Mouse (Mus musculus) gonadal fat pad, adult 2 months (tissue): ENCODE results near the gene Tmem189. TPM values are rescaled to one million over a fixed set of nuclear protein-coding genes. Genes with fewer than 3 reads are reported as not detected.

Experiments
- DNase-seq: peaks from one replicate; pipeline ENCODE4 v3.0.0-alpha.2; 2012; ENCODE audit warnings: low read depth
- polyA plus RNA-seq: library from polyadenylated mRNA; depleted of rRNA; stranded (reverse); fragments of >200 nt; gene quantifications from 2 replicates; pipeline ENCODE4 v1.2.3, GENCODE M21; 2012

Gene Tmem189
- polyA plus RNA-seq, 1 experiment: 210 TPM

- no peak for DNase-seq
Measured at GRCm38 (mm10) chr2:167701472-167701871, 11.8 kb upstream of the Tmem189 start.

DNA sequence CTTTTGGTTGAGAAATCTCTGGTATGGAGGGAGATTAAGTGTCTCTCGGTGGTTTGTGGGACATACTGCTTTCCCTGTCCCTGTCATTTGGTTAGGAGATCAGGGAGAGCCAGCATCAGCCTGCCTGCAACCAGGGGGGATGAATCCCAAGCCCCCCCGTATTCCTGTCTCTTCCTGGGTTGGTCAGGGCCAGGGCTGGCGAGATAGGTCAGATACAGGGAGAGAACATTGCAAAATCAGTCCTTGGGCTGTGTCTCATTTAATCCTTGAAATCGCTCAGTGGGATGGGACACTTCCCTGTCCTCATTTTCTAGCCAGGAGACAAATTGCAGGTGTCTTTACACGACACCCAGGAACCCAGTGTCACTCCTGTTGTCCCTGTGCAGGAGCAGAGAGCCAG, 10.4 kb upstream of the Tmem189 start:
- no peak for DNase-seq

- no peak for DNase-seq
Measured at GRCm38 (mm10) chr2:167697902-167698301, 8.3 kb upstream of the Tmem189 start.

GRCm38 (mm10) chr2:167696143-167696542, 6.5 kb upstream of the Tmem189 start:
- no peak for DNase-seq

- DNase-seq: no peak
Measured at GRCm38 (mm10) chr2:167695491-167695890, 5.9 kb upstream of the Tmem189 start.

GRCm38 (mm10) chr2:167694963-167695362, 5.3 kb upstream of the Tmem189 start:
- no peak for DNase-seq

DNA sequence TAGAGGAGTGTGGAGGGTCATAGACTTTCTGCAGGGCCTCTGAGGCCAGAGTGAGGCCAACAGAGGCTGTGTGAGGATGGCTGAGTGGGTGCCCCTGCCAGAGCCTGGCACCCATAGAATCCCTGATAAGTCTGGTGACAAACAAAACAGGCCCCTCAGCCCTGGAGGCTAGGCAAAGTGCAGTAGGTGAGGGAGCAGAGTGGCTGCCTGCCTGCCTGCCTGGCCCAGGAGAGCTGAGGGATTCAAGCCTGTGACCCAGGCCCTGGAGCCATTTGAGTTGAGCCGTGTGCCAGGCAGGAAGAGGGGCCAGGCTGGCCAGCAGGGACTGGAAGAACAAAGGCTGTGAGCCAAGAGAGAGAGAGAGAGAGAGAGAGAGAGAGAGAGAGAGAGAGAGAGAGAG, 4.6 kb upstream of the Tmem189 start:
- no peak for DNase-seq

DNA sequence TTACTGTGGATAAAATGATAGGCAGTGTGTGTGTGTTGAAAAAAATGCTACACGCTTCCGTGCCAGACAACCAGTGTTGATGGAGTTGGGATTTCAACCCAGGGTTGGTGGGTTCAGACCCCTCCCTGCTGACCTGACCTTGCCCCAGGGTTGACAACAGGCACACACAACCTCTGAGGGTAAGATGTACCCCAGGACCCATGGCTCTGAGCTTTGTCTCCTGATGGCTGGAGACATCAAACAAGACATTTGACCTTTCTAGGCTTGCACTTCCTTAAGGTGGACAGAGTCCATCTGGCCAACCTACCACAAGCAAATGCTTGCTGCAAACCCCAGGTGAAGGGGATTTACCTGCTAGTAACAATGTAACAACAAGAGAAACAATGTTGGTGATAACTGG, 3.9 kb upstream of the Tmem189 start:
- DNase-seq: no peak

- DNase-seq: no peak
Measured at GRCm38 (mm10) chr2:167692831-167693230, 3.2 kb upstream of the Tmem189 start.

DNA sequence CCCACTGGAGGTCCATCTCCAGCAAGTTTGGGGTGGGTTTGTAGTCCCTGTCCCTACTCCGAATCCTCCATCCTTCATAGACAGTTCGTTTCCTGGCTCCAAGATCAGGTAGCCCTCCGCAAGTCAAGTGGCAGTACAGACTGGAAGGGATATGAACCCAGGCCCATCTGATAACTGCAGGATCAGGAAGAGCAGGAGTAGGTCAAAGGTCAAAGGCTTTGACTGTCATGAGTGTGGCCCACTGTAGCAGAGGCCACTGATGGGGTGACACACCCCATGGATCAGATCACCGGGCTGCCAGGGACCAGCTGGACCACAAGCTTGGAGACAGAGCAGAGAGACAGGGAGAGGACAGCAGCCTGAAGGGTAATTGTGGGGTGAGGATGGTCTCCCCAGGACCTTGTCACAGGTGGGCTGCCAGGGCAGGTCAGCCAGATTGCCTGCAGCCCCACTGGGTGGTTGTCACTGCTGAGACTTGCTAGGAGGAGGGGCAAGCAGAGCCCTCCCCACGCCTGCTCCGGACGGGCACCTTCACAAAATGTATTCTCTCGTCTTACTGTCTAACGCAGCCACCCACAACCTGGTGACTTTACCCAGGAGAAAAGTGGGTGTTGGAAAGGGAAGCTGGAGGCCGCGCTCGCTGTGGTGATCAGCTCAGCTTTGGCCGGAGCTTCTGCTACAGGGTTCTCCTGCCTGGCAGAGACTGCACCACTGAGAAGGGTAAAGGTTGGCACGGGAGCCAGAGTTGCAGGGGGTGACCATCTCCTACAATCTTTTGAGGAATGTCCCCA, 2.4 kb upstream of the Tmem189 start:
- no peak for DNase-seq

DNA sequence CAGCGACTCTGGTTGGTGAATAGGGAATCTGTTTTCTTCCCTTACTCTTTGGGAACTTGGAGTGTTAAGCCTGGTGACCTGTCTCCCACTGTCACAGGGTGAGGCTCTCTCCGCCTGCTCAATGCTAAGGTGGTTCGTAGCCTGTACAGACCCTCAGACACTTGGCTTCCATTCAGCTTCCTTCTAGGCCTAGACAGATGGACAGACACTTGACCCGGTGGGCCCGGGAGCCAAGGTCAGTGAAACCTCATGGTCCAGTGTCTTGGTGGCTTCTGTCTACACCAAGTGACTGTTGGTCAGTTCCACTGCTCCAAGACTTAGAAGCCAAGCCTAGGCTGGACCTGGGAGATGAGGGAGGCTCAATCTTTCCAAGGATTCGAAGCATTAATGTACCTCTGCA, 1.8 kb upstream of the Tmem189 start:
- DNase-seq: no peak

GRCm38 (mm10) chr2:167690962-167691311, 1.3 kb upstream of the Tmem189 start:
- no peak for DNase-seq

DNA sequence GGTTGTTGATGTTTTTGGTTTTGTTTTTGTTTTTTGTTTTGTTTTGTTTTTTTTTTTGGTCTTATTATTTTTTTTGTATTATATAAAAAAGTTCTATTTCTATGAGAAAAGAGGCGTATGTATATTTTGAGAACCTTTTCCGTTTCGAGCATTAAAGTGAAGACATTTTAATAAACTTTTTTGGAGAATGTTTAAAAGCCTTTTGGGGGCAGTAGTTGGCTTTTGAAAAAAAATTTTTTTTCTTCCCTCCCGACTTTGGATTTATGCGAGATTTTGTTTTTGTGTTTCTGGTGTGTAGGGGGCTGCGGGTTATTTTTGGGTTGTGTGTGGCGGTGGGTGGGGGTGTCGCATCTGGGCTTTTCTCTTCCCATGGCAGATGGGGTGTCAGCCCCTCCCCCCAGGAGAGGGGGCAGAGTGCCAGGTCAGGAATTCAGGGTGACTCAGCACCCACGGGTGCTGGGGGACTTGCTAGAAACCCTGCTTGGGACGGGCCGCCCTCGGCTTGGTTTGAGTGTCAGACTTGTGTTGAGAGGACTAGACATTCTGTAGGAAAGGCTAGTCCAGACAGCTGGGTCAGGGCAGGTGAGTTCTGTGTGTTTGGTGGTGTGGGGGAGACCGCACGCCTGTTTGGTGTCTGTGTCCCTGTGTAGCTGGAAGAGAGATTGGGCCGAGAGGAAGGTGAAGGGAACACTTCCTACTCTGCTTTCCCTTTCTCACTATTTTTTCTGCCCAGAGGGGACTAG, 768 bp upstream of the Tmem189 start:
- DNase-seq: no peak

GRCm38 (mm10) chr2:167688498-167689451, 847 bp downstream of the Tmem189 start, which contains the start of gene Cebpb:
TSS of gene Cebpb (plus strand) at chr2:167688915.
- no peak for DNase-seq

DNA sequence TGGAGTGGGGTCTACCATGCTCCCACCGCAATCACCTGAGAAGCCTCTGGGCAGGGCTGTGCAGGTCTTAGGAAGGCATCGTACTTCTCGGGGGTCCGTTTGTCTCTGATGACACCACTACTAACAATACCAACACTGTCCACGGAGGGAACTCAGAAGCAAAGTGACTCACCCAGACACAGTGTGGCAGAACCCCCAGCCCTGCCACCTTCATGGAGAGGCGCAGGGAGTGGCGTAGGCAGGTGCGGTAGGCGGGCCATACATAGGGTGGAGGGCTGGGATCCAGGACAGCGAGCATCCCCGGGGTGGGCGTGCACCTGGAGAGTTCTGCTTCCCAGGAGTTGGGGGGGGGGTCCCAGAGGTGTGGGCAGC, 1.5 kb downstream of the Tmem189 start:
- no peak for DNase-seq

- no peak for DNase-seq
Measured at GRCm38 (mm10) chr2:167687651-167688101, 1.9 kb downstream of the Tmem189 start.

DNA sequence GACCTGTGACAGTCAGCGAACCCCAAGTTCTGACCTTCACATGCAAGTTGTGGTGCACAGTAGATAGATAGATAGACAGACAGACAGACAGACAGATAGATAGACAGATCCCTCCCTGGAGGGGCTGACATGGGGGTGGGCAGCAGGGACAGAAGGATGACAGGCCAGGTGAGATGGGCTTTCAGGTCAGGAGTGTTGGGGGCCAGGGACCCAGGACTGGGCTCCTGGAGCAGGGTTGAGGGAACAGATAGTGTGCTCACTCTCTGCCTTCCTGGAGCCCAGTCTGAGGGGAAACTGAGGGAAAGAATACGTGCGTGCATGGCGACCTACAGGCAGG, 2.4 kb downstream of the Tmem189 start:
- DNase-seq: no peak

- DNase-seq: no peak
Measured at GRCm38 (mm10) chr2:167686382-167687249, 3.0 kb downstream of the Tmem189 start.

- DNase-seq: no peak
Measured at GRCm38 (mm10) chr2:167685865-167686264, 3.8 kb downstream of the Tmem189 start.

- DNase-seq: no peak
Measured at GRCm38 (mm10) chr2:167685137-167685536, 4.5 kb downstream of the Tmem189 start.

DNA sequence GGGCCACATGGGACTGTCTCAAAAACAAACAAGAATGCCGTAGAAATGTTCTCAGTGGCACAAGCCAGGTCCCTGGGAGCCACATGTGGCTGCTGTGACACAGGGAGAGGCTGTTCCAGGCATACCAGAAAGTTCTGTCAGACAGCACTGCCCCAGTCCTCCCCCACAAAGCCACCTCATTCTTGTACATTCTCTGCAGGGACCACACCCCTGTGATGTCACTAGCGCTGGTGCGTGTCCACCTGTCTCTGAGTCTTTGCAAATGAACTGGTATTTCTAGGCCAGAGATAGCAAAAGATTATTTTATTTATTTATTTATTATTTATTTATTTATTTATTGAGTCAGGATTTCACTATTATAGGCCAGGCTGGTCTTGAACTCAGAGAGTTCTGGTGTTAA, 5.9 kb downstream of the Tmem189 start:
- no peak for DNase-seq
